Mouse (Mus musculus): ENCODE results near the gene Nav2.

The Nav2 gene

DNA sequence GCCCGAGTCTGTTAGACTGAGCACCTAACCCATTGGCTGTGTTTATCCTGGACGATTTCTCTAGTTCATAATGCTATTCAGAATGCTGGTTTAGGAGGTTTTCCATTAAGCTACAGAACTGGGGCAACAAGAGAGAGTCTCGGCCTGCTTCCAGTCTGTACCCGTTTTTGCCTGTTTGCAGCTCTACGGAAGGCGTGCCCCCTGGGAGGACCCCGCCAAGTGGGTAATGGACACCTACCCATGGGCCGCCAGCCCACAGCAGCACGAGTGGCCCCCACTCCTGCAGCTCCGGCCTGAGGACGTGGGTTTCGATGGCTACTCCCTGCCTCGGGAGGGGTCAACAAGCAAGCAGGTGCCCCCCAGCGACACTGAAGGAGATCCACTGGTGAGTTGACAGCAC is 695.7 kb downstream of the Nav2 start:
- DNase-seq (ENCODE audit: low read depth, low spot score): no peak

DNA sequence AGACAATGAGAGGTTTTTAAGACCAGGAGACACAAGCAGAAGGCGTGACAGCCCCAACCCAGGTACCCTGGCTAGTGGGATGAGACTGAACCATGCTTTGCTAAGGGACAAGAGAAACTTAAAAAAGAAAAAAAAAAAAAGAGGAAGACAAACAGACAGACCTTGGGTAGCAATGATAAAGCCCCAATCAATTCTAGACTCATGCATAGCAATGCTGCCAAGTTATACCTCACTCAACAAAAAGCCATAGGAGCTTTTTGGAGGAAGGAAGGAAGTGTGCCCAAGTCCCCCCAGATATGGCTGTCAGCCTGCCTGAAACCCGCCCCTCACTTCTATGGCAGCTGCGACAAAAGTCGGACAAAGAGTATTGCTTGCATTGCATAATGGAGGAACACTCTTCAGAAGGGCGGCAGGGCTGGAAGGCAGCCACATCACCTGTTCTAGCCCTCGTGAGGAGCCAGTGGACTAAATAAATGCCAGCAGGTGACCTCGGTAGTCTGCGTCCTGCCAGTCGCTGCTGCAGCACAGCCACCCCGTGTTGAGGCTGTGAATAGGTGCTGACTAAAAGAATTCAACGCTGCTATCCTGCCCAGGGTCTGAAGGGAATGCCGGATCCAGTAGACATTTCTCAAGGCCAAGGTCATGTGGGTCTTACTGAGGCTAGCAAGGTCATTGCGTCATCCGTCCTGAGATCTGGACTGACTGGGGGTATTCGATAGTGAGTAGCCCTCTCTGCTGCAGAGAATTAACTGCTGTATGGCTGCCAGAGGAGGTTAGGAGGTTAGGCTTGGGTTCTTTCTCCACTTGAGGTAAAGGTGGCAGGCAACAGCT is 696.7 kb downstream of the Nav2 start:
- DNase-seq (ENCODE audit: low read depth, low spot score): no peak

DNA sequence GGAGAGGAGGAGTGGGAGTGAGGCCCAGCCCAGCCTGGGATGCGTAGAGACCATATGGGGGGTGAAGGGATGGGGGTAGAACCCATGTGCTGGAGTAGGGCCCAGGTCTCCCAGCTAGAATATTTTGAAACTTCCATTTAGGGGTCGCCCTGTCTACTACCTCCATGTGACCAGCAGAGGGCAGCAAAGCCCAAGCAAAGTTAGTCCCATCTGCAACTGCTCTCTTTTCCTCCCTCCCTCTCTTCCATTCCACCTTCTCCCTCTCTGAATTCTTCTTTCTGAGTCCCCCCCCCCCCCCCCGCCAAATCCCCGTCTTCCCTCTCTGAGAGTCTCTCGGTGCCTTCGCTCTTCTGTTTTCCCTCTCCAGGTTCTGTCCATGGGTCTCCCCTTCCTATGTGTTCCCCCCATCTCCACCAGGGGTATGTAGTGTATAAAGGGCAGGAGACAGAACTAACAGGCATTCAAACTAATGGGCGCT is 707.8 kb downstream of the Nav2 start:
- DNase-seq (ENCODE audit: low read depth, low spot score): peak; percentile 73

DNA sequence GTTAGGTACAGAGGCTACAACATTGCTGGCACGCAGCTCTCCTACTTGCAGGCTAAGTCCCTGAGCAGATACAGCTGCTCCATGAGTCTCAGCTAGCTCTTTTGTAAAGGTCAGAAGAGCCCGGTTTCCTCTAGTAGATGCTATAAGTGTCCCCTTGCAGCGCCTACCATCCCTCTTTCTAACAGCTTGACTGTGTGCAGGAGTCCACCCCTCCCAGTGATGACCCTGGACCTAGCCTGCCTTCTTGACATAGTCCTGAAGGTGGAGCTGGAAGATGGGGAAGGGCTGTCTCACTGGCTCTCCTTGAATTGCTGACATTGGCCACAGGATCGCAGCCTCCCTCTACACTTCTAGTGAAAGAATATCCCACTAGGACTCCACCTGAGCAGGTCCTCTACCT is 708.6 kb downstream of the Nav2 start:
- no peak for DNase-seq (ENCODE audit: low read depth, low spot score)

DNA sequence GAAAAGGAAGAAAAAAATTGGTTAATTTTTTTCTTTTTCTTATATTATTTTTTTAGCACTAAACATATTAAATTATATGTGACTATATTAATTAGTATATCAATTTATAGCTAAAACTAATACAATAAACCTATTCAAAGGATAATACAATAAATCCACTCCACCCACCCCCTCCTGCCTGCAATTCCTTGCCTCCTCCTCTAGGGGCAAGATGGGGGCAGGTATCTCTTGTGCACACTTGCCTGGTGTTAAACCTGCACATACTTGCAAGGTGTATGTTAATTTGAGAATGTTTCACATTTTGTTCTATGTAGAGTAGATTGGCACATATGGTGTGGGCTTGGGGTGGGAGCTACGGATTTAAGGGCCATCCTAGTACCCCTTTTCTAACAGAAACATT is 711.6 kb downstream of the Nav2 start:
- peak; percentile 18 for DNase-seq (ENCODE audit: low read depth, low spot score)

DNA sequence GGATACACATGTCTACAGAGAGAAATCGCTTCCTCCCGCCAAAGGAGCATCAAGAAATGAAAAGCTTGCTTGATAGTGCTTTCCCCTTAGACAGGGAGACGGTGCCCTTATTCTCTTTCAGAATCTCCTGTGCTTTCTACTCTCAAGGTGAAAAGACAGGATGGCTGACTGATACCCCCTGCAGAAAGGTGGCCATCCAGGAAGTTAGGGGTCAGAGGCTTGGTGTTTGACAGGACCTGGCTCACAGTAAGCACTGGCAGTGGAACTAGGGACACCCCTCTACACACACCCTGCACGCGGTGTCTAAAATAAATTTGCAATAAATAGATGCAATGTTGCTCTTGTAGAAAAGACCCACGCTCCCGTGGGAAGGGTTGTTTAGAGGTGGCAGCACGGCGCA is 723.4 kb downstream of the Nav2 start:
- DNase-seq (ENCODE audit: low read depth, low spot score): no peak

DNA sequence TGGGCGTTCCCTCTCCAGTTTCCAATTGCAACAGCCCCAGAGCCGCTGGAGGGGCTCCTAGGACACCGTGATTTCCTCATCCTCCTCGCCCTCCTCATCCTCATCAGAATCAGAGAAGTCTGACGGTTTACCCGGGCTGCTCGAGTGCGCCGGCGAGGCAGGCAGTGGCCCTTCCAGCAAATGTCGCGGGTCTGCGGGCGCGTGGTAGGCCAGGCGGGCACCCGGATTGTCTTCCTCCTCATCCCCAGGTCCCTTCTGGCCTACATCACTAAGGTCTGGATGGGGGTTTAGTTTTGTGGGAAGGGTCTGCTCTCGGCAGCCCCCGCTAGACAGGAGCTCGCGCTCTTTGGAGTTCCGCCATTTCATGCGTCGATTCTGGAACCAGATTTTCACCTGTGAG is 723.9 kb downstream of the Nav2 start:
- no peak for DNase-seq (ENCODE audit: low read depth, low spot score)

DNA sequence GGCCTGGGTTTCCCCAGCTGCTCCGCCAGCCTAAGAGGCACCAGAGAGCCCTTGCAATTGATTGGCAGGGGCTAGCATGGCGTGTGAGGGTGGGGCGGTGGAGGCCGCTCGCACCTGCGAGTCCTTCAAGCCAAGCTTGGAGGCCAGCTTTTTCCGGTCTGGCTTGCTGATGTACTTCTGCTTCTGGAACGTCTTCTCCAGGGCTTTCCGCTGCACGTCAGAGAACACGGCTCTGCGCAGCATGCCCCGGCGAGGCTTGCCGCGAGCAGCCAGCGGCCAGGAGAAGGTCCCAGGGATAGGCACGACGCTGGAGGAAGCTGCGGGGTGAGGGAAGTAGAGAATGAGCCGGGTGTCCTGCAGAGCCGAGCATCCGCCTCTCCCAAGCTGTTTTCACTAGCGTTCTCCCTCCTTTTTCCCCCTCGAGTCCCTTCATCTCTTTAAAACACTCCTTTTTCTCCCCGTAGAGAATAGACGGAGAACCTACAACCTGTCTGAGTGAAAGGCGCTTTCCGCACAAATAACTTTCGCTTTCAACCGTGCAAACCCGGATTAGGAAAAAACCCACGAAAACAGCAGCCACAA is 725.0 kb downstream of the Nav2 start:
- DNase-seq (ENCODE audit: low read depth, low spot score): peak; percentile 94

DNA sequence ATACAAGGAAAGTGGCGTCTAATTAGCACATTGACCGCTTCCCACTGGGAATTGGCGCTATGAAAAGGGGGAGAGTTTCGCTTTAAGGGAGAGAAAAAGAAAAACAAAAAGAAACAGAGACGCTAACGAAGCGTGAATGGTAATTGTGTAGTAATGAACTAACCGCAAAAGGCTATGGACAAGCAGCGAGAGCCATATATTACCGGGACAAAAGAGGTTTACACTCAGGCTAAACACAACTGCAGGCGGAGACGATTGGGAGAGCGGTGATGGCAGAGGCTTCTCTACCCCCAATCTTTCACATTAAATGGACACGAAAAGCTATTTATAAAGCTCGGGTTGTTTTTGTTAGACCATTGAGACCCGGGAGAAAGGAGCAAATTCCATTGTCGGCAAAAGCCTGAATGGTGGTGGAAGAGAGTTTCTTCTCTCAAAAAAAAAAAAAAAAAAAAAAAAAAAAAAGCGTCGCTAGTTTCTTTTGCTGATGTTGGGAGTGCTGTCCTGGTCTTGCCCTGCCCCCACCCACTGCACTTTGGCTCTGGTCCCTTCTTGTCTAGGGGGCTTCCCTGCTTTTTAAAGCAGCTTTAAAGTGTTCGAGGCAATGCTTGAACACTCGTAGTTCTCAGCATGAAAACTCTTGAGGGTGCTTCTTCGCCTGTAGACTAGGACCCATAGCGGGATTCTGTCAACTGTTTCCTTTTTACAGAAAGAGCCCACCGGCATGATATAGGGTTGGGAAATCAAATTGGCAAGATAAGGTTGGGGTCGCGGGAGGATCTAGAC is 726.0 kb downstream of the Nav2 start:
- DNase-seq (ENCODE audit: low read depth, low spot score): peak; percentile 42

DNA sequence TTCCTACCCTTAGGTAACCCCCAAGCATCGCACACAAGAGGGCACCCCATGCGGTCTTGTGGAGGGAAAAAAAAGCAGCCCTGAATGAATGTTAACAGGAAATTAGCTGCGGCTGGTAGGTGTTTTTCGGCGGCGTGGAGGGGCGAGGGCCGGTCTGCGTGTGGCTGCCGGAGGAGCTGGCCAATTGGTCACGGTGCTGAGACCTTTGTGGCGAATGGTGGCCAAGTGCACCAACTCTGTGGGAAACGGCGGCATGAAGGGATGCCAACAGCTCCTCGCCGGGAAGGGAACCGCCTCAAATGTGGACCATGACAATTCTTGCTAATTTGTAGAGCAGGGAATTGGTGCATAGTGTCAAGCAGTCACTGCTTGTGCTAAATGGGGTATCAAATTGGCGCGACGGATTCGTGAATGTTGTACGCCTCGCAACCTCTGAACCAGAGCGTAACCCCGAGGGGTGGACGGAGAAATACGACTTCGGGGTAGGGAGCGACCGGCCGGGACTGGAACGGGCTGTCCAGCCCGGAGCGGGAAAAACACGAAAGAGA is 726.6 kb downstream of the Nav2 start:
- DNase-seq (ENCODE audit: low read depth, low spot score): peak; percentile 10

DNA sequence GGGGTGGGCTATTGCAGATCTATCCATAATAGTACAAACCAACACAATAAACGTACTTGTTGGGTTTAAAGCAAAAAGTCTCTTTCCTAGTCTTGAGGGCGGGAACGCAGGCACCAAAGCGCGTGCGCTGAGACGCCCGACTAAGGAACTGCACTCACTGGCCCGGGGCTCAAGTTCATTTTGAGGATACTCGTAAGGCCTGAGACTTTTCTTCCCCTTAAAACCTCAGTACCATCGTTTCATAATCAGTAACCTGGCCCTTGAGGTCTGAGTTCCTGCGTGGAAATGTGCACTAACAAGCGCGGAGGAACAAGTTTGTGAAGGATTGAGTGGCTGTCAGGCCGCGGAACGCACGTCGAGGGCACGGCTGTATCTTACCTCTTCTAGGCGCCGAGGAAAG is 727.5 kb downstream of the Nav2 start:
- no peak for DNase-seq (ENCODE audit: low read depth, low spot score)

DNA sequence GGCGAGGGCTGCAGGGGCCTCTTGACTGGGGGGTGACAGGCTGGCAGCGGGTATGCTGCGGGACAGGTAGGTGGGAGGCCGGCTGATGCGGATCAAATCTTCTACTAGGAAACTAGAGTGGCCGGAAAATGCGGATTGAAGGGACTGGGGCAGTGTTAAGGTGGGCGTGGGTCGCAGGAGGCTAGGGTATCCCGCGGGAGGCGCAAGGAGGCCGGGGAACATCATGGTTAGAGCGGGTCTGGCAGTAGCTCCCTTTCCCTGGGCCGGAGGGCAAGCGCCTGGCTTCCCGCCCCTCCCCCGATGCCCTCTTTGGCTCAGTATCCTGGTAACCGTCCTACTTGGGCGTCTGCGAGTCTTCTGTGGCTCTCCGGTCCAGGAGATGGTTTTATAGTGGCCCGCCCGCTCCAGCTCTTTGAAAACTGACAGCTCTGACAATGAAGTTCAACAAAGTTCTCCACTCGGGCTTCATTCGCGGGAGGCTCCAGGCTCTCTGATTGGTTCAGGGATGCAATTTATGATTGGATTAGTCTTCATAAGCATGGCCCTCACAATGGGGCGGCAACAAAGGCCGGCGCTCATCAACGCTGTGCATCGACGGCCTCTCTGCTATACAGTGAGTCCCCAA is 728.1 kb downstream of the Nav2 start, which contains the start of gene Dbx1:
Dbx1 (minus strand) TSS at position 359 of the 625 bp plus-strand sequence.
- no peak for DNase-seq (ENCODE audit: low read depth, low spot score)

DNA sequence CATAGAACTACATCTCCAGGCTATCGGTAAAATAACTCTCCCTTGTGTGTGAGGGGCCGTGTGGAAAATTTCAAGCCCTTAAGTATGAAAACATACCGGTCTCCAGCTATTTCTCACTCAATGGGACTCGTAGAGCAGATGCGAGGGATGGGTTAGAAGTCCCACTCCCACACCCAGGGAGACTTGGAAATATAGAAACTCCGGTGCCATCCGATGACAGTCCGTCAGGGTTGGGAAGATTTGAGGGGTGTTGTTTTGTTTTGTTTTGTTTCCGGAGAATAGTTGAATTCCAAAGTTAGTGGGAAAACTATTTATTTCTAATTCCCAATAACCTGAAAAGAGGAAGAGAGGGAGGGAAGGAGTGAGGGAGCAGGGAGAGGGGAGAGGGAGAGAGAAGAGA is 728.8 kb downstream of the Nav2 start:
- DNase-seq (ENCODE audit: low read depth, low spot score): no peak

DNA sequence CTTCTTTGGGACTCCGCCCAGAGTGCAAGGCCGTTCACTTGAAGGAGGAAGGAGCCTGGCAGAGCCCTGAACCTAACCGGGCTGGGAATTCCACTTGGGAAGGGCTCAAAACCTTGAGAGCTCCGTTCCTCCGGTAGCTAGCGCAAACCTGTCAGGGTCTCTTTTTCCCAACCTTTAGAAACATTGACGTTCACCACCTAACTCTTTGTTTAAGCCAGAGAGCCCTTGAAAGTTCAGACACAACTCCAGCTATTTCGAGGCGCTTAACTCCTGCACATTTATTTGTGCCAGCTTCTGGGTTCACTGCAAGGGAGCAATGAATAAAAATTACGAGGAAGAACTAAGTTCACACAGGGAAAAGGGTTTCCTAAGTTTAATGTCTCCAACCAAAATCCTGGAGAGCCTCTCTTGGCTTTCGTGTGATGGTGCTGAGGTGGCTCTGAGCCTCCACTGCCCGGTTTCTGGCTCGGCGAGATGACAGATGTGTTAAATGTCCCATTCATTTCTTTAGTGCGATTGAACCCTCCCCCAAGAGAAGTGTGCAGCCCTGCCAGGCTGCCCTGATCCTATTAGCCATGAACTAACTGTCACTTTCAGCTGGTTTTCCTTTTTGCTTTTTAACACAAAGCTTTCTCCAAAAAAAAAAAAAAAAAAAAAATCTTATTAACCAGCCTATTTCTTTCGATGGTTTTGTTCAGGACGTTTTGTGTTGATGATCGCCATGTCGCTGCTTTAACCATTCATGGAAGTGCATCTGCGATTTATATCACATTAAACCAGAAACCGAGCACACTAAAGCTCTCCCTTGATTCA is 729.5 kb downstream of the Nav2 start:
- DNase-seq (ENCODE audit: low read depth, low spot score): no peak

DNA sequence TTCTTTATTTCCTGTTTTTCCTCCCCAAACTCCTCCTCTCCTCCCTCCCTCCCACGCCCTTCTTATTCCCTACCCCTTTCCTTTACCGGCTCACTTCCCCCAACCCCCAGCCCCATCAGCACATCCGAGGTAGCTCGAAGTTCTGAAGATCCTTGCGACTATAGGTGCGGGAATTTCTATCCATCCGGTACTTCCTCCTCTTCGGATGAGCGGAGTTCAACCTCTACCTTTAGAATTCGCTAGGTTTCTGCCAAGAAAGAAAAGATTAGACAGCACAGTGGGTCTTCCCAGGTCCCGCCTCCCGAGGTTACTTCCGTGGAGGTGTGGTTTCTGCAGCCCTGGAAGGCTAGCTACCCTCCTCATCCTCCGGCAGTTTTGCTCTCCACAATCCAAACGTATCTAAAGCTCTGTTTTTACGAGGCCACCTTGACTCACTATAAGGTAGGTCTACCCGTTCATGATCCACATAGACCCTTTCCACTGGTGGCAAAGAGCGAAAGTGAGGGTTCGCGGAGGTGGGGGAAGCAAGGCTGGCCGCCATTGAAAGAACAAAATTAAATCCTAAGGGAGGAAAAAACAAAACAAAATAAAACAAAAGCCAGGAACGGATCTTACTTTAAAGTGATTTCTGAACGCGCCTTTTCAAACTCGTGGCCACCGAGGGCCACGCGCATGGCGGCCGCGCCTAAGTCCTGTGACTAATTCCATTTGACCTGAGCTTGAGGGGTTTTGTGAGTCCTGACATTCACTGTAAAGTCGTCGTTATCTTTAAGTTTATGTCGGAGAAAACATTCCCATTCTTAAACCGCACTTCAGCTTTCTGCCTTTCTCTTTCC is 730.6 kb downstream of the Nav2 start:
- no peak for DNase-seq (ENCODE audit: low read depth, low spot score)

DNA sequence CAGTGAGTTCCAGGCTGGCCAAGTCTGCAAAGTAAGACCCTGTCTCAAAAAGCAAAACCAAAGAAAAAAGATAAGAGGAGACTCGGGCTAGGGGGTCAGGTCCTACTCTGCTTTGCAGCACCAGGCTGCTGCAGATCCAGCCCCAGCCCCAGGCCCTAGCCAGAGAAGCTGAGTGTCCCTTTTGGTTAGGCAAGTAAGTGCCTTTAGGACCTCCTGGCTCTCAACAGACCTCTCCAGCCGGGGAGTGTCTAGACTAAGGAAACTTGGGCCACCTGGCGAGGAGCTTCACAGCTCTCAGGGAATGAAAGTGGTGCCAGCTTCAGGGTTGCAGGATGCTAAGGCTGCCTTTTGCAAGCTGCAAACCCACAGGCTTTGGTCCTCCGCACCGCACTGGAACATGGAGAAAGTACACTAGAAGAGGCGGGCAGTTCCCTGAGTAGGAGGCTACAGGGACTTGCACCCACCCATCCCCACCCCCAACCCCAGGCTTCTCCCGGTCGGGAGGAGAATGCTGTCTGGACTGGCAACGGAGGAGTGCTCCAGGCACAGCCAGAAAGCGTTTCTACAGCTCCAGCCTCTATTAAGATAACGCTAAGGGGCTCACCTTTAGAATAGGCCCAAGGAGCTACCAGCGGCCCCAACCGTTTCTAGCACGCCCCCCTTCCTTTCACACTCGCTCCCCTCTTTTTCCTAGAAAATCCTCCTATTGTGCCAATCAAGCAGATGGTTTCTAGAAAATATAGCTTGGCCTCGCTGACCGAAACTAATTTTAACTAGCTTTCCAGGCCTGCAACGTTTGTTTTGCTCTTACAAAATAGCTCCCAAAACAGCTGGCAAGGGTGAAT is 731.6 kb downstream of the Nav2 start:
- DNase-seq (ENCODE audit: low read depth, low spot score): no peak

DNA sequence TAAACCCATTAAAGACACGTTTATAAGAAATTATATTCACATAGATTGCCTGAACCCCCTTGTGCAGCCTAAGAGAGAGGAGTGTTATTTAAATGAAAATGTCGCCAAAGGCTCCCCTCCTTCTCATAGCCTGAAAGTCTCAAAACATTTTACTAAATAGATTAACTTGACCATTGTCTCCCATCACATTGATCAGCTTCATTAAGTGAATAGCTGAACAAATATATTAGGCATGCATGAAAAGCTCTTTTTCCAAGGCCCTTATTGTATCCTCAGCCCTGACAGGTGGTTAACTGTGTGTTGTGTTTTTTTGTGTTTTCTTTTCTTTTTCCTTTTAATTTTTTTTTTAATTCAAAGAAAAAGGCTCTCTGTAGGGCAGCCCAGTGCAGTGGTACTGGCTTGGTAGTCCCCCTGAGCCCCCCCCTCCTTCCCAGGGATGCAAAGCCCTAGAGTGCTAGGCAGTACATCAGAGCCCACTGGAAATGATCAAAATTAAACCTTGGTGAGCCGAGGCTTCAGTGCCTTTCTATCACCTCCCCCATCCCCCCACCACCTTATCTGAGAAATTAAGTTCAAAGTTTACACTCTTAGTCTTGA is 732.3 kb downstream of the Nav2 start:
- no peak for DNase-seq (ENCODE audit: low read depth, low spot score)
